Mouse (Mus musculus): ENCODE measurements at regions not wholly inside any gene's neighbourhood (a gene's known extent, or its start where the extent isn't known, plus 50 kb on each side); places are given as distances from the start of the nearest gene placed in this dataset.
"Not testable (repeated sequence)": the region's sequence is repeated elsewhere in the genome, so short reads cannot be mapped to it uniquely, and the experiment has no call there.

GRCm38 (mm10) chr12:46636888-46637287, 181.8 kb downstream of the Nova1 start:
- DNase-seq (ENCODE audit: low spot score in 2 of 2) = no peak

GRCm38 (mm10) chr12:46635125-46635772, 183.5 kb downstream of the Nova1 start:
- peak; percentile 9 to 14 for DNase-seq (ENCODE audit: low spot score in 2 of 2)

GRCm38 (mm10) chr12:46634771-46635124, 184.0 kb downstream of the Nova1 start:
- no peak for DNase-seq (ENCODE audit: low spot score in 2 of 2)

GRCm38 (mm10) chr12:46632384-46632783, 186.3 kb downstream of the Nova1 start:
- DNase-seq (ENCODE audit: low spot score in 2 of 2) = not testable (repeated sequence)

GRCm38 (mm10) chr12:46627320-46627719, 191.4 kb downstream of the Nova1 start:
- DNase-seq (ENCODE audit: low spot score in 2 of 2) = no peak

- no peak for DNase-seq (ENCODE audit: low spot score in 2 of 2)
These were observed 207.3 kb downstream of the Nova1 start for GRCm38 (mm10) chr12:46611439-46611838.

- DNase-seq (ENCODE audit: low spot score in 2 of 2) = no peak
These were observed 209.0 kb downstream of the Nova1 start for GRCm38 (mm10) chr12:46609580-46610311.

GRCm38 (mm10) chr12:46608290-46608910, 210.3 kb downstream of the Nova1 start:
- no peak for DNase-seq (ENCODE audit: low spot score in 2 of 2)

GRCm38 (mm10) chr12:46597200-46597599, 221.5 kb downstream of the Nova1 start:
- DNase-seq (ENCODE audit: low spot score in 2 of 2) = no peak

- DNase-seq (ENCODE audit: low spot score in 2 of 2) = no peak
These were observed 250.1 kb downstream of the Nova1 start for GRCm38 (mm10) chr12:46568665-46569064.

GRCm38 (mm10) chr12:46566324-46566723, 252.4 kb downstream of the Nova1 start:
- DNase-seq (ENCODE audit: low spot score in 2 of 2) = no peak

- no peak for DNase-seq (ENCODE audit: low spot score in 2 of 2)
These were observed 297.8 kb downstream of the Nova1 start for GRCm38 (mm10) chr12:46520942-46521341.

GRCm38 (mm10) chr12:46507829-46508228, 310.9 kb downstream of the Nova1 start:
- no peak for DNase-seq (ENCODE audit: low spot score in 2 of 2)

- no peak for DNase-seq (ENCODE audit: low spot score in 2 of 2)
These were observed 326.3 kb downstream of the Nova1 start for GRCm38 (mm10) chr12:46492465-46492864.

GRCm38 (mm10) chr12:46450888-46451287, 367.8 kb downstream of the Nova1 start:
- DNase-seq (ENCODE audit: low spot score in 2 of 2) = no peak

GRCm38 (mm10) chr12:46444644-46445313, 373.9 kb downstream of the Nova1 start:
- DNase-seq (ENCODE audit: low spot score in 2 of 2) = no peak

GRCm38 (mm10) chr12:46419591-46419990, 399.1 kb downstream of the Nova1 start:
- no peak for DNase-seq (ENCODE audit: low spot score in 2 of 2)

GRCm38 (mm10) chr12:46418990-46419389, 399.7 kb downstream of the Nova1 start:
- DNase-seq (ENCODE audit: low spot score in 2 of 2) = no peak

GRCm38 (mm10) chr12:46416765-46417404, 401.8 kb downstream of the Nova1 start:
- DNase-seq (ENCODE audit: low spot score in 2 of 2) = no peak

GRCm38 (mm10) chr12:46416250-46416649, 402.5 kb downstream of the Nova1 start:
- no peak for DNase-seq (ENCODE audit: low spot score in 2 of 2)

- DNase-seq (ENCODE audit: low spot score in 2 of 2) = no peak
These were observed 413.1 kb downstream of the Nova1 start for GRCm38 (mm10) chr12:46405674-46406073.

- no peak for DNase-seq (ENCODE audit: low spot score in 2 of 2)
These were observed 419.1 kb downstream of the Nova1 start for GRCm38 (mm10) chr12:46399653-46399975.

All from frontal cortex, postnatal 10 days (tissue).